Mouse (Mus musculus) kidney, adult 2 months (tissue): ENCODE measurements around the gene Ly6g6c. TPM values are rescaled to one million over a fixed set of nuclear protein-coding genes. Genes with fewer than 3 reads are reported as not detected.

ENCODE experiments used
- DNase-seq: peaks from one replicate; pipeline ENCODE4 v3.0.0; 2021
- H3K27ac ChIP-seq: fragments of 200-500 bp; 2 replicates; pipeline ENCODE4 v1.5.1; 2012; ENCODE audit warnings: low read depth, low read length, control low read depth, inconsistent platforms; ENCODE audit not compliant: insufficient read depth
- H3K27me3 ChIP-seq: fragments of 200-500 bp; replicated peaks from 2 replicates; pipeline ENCODE4 v1.6.1; 2012; ENCODE audit warnings: mild to moderate bottlenecking, moderate library complexity, low read length, inconsistent platforms; ENCODE audit not compliant: control insufficient read depth, insufficient read depth
- H3K36me3 ChIP-seq: fragments of 200-500 bp; 2 replicates; pipeline ENCODE4 v1.6.1; 2012; ENCODE audit warnings: mild to moderate bottlenecking, moderate library complexity, low read length, inconsistent platforms; ENCODE audit not compliant: control insufficient read depth, insufficient read depth
- H3K4me1 ChIP-seq: fragments of 200-500 bp; 2 replicates; pipeline ENCODE4 v1.6.1; 2011; ENCODE audit warnings: low read length; ENCODE audit not compliant: control insufficient read depth, insufficient read depth
- H3K4me3 ChIP-seq: fragments of 200-500 bp; 2 replicates; pipeline ENCODE4 v1.5.1; 2011; ENCODE audit warnings: mild to moderate bottlenecking, low read depth, low read length, control low read depth; ENCODE audit not compliant: insufficient read depth
- CTCF ChIP-seq: fragments of 200-500 bp; conservative IDR thresholded peaks from 2 replicates; pipeline ENCODE4 v1.5.1; 2011; ENCODE audit warnings: low read depth, mild to moderate bottlenecking, control low read depth, low read length, moderate library complexity, mixed read lengths; ENCODE audit not compliant: insufficient read depth, insufficient read length
- POLR2A ChIP-seq: fragments of 200-500 bp; IDR thresholded peaks from one replicate; pipeline ENCODE4 v1.6.1; 2011; ENCODE audit warnings: low read depth, low read length, control low read depth
- WGBS: fragments of 180-500 bp; shearing (Covaris S2); methylation state at CpG from one replicate; pipeline ENCODE4 v1.1.7; 2018; 5-methylcytosine and 5-hydroxymethylcytosine counted together
- polyA plus RNA-seq: library from polyadenylated mRNA; depleted of rRNA; stranded (reverse); fragments of >200 nt; gene quantifications from 2 replicates; pipeline ENCODE4 v1.2.3, GENCODE M21; 2012; rRNA removed

The Ly6g6c gene
- polyA plus RNA-seq, 1 experiment: 0.13 TPM

DNA sequence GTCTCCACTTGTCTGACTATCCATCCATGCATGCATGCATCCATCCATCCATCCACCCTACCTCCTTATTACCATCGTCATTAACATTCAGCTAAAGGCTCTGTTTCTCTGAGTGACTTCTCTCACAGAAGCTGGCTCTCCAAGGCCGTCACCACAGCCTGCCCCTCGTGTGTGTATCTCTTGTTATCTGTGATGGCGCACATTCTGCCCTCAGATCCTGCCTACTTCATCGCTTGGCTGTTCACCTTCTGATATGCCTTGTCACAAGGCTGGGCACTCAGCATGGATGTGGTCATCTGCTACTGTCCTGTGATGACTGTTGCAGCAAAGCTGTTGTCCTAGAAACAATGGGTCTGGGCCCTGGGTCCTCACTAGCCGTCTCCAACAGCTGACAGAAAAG lies 39.6 kb downstream of the Ly6g6c start:
- TF ChIP-seq POLR2A (no peak), CTCF (no peak)
- Histone ChIP-seq H3K4me1 (peaks cover 4% of the 10 kb centered on the region; the same call in 1 of the 2 replicates), H3K27me3 (no peaks in the 10 kb centered on the region), H3K27ac (no peak overlapping the region), H3K36me3 (no peaks in the 10 kb centered on the region), H3K4me3 (no peak overlapping the region)
- DNase-seq: no peak
- 78% methylated on average over 6 of the region's 6 CpGs for WGBS

GRCm38 (mm10) chr17:35105740-35106389 lies 40.7 kb downstream of the Ly6g6c start:
- Histone ChIP-seq H3K4me3 (no peak overlapping the region), H3K4me1 (peaks cover 4% of the 10 kb centered on the region; the same call in 1 of the 2 replicates), H3K27me3 (no peaks in the 10 kb centered on the region), H3K27ac (no peak overlapping the region), H3K36me3 (no peaks in the 10 kb centered on the region)
- DNase-seq: peak; percentile 54
- peak; percentile 64 for TF ChIP-seq CTCF
- no peak for TF ChIP-seq POLR2A
- 24% methylated on average over 13 of the region's 13 CpGs for WGBS

- no peak for DNase-seq
- no peaks in the 10 kb centered on the region for H3K36me3 ChIP-seq
- no peak for TF ChIP-seq POLR2A
- no peak for TF ChIP-seq CTCF
- no peak overlapping the region for H3K27ac ChIP-seq
- H3K4me1 ChIP-seq: peaks cover 4% of the 10 kb centered on the region; the same call in 1 of the 2 replicates
- WGBS: 63% methylated on average over 3 of the region's 3 CpGs
- H3K27me3 ChIP-seq: no peaks in the 10 kb centered on the region
- H3K4me3 ChIP-seq: no peak overlapping the region
Measured at GRCm38 (mm10) chr17:35106522-35106921, 41.3 kb downstream of the Ly6g6c start.

DNA sequence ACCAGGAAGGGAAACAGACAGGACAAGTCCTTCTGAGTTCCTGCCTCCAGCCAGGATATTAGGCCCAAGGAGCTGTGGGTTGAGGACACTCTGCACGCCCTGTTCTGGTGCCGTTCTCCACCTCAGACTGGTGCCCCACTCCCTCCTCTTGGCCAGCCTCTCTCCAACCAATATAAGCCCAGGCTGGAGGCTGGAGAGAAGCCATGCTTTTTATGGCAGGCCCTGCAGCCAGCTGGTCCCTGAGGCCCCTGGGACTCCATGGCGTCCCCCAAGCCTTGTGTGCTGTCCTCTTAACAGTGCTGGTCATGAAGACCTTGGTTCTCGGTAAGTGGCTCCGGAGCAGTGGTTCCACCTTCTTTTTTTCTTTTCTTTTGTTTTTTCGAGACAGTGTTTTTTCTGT lies 42.9 kb downstream of the Ly6g6c start, which contains the start of gene Ly6g5c:
Gene Ly6g5c, plus strand, starts transcription at position 183 of the 400 bp plus-strand sequence.
- H3K27me3 ChIP-seq: no peaks in the 10 kb centered on the region
- H3K36me3 ChIP-seq: no peaks in the 10 kb centered on the region
- no peak within 1 kb of the TSS for H3K27ac ChIP-seq
- WGBS: 83% methylated on average over 6 of the region's 6 CpGs
- no peak within 1 kb of the TSS for H3K4me3 ChIP-seq
- peaks cover 4% of the 10 kb centered on the region; the same call in 1 of the 2 replicates for H3K4me1 ChIP-seq
- no peak for DNase-seq
- TF ChIP-seq POLR2A: no peak
- no peak for TF ChIP-seq CTCF

- H3K27ac ChIP-seq: no peak overlapping the region
- H3K36me3 ChIP-seq: no peaks in the 10 kb centered on the region
- H3K4me3 ChIP-seq: no peak overlapping the region
- no peak for DNase-seq
- no peak for TF ChIP-seq POLR2A
- TF ChIP-seq CTCF: no peak
- no peaks in the 10 kb centered on the region for H3K27me3 ChIP-seq
- H3K4me1 ChIP-seq: no peaks in the 10 kb centered on the region
- 72% methylated on average over 9 of the region's 9 CpGs for WGBS
Measured at GRCm38 (mm10) chr17:35111774-35112173, 46.6 kb downstream of the Ly6g6c start.

DNA sequence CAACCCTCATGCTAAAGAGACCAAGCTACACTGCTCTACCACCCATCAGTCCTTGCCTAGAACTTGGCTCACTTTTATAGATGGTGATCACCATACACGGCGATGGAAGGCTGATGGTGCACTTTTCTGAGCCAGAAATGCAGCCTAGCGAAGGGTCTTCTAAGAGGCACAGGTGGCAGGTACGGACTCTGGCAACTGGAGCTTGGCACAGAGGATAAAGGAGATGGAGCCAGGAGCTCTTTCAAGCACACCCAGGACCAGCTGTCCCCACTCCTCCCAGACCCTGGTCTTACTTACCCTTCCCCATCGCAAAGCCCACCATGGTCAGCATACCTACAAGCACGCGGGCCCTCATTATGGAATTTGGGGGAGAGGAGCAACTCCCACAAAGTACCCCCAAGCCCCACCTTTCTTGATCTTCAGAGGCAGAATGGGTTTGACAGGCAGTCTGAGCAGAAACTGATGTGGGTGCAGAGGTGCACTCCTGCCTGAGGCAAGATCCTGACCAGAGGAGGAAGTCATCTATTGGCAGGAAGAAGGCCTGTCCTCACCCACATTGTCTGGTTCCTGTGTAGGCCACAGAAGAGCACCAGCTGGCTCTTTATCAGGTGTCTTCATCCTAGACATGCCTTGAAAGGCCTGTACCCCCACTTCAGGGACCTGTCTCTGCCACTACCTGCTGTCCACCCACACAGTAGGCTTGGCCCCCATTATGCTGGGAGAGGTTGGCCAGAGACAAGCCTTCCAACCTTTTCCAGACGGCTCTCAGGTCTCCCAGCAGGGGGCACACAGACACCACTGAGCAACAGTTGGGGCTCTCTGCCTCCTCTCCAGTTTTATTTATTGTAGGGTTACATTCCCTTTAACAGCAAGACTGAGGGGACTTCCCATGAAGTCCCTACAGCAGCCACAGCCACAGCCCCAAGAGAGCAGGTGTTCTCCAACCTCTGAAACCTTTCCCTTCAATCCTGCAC lies 50.1 kb downstream of the Ly6g6c start, which contains the start of gene Ly6g5b:
Gene Ly6g5b, minus strand, starts transcription at position 383 of the 974 bp plus-strand sequence.
- 82% methylated on average over 8 of the region's 8 CpGs for WGBS
- no peaks in the 10 kb centered on the region for H3K27me3 ChIP-seq
- H3K36me3 ChIP-seq: peaks cover 3% of the 10 kb centered on the region; the same call in 1 of the 2 replicates
- no peak within 1 kb of the TSS for H3K27ac ChIP-seq
- H3K4me3 ChIP-seq: no peak within 1 kb of the TSS
- TF ChIP-seq POLR2A (no peak), CTCF (peak; percentile 51)
- peak; percentile 45 for DNase-seq
- peaks cover 3% of the 10 kb centered on the region; the same call in 1 of the 2 replicates for H3K4me1 ChIP-seq

Other genes starting within 250 kb of the Ly6g6c start
- gene Stk19, start 228.4 kb upstream of the Ly6g6c start, polyA plus RNA-seq: 35.7 and 36.7 TPM in 2 replicates
- 52.6 and 59.2 TPM in 2 replicates for gene Dxo, start 228.4 kb upstream of the Ly6g6c start, polyA plus RNA-seq
- gene Skiv2l, start 215.2 kb upstream of the Ly6g6c start, polyA plus RNA-seq: 58.2 and 69.5 TPM in 2 replicates
- 24.2 and 26.2 TPM in 2 replicates for gene Nelfe, start 215.0 kb upstream of the Ly6g6c start, polyA plus RNA-seq
- 191 and 199 TPM in 2 replicates for gene Cfb, start 202.9 kb upstream of the Ly6g6c start, polyA plus RNA-seq
- 9.4 and 10.8 TPM in 2 replicates for gene Zbtb12, start 185.9 kb upstream of the Ly6g6c start, polyA plus RNA-seq
- gene Gm20547, start 183.3 kb upstream of the Ly6g6c start, polyA plus RNA-seq: 0.05 TPM in 1 of 2 replicates, not detected in the other
- gene C2, start 167.1 kb upstream of the Ly6g6c start, polyA plus RNA-seq: 62.9 and 73.4 TPM in 2 replicates
- 134 and 169 TPM in 2 replicates for gene Ehmt2, start 166.9 kb upstream of the Ly6g6c start, polyA plus RNA-seq
- 73.5 and 88.1 TPM in 2 replicates for gene Slc44a4, start 150.9 kb upstream of the Ly6g6c start, polyA plus RNA-seq
- 448 and 498 TPM in 2 replicates for gene Neu1, start 134.1 kb upstream of the Ly6g6c start, polyA plus RNA-seq
- gene Hspa1b, start 106.2 kb upstream of the Ly6g6c start, polyA plus RNA-seq: 38.8 and 56.5 TPM in 2 replicates
- not detected in 2 replicates for gene Gm20481, start 95.5 kb upstream of the Ly6g6c start, polyA plus RNA-seq
- 23.4 and 31.5 TPM in 2 replicates for gene Hspa1a, start 93.2 kb upstream of the Ly6g6c start, polyA plus RNA-seq
- gene Hspa1l, start 92.7 kb upstream of the Ly6g6c start, polyA plus RNA-seq: 0.33 and 0.58 TPM in 2 replicates
- gene Lsm2, start 83.5 kb upstream of the Ly6g6c start, polyA plus RNA-seq: 70.2 and 88.2 TPM in 2 replicates
- gene Vars, start 64.4 kb upstream of the Ly6g6c start, polyA plus RNA-seq: 52.5 and 64.5 TPM in 2 replicates
- gene Vwa7, start 48.8 kb upstream of the Ly6g6c start, polyA plus RNA-seq: 0.80 and 0.89 TPM in 2 replicates
- gene Sapcd1, start 37.4 kb upstream of the Ly6g6c start, polyA plus RNA-seq: 0.69 and 0.77 TPM in 2 replicates
- 1.6 and 2.4 TPM in 2 replicates for gene Msh5, start 18.6 kb upstream of the Ly6g6c start, polyA plus RNA-seq
- gene Clic1, start 15.4 kb upstream of the Ly6g6c start, polyA plus RNA-seq: 105 and 117 TPM in 2 replicates
- gene Ddah2, start 6.4 kb upstream of the Ly6g6c start, polyA plus RNA-seq: 37.7 and 41.0 TPM in 2 replicates
- gene Mpig6b, start 796 bp downstream of the Ly6g6c start, polyA plus RNA-seq: 0.46 and 0.66 TPM in 2 replicates
- 2.1 and 2.5 TPM in 2 replicates for gene Ly6g6e, start 11.5 kb downstream of the Ly6g6c start, polyA plus RNA-seq
- 8.1 and 8.9 TPM in 2 replicates for gene Ly6g6d, start 12.7 kb downstream of the Ly6g6c start, polyA plus RNA-seq
- gene Ly6g6f, start 20.2 kb downstream of the Ly6g6c start, polyA plus RNA-seq: not detected in 2 replicates
- 156 and 217 TPM in 2 replicates for gene Abhd16a, start 23.9 kb downstream of the Ly6g6c start, polyA plus RNA-seq
- not detected in 2 replicates for gene Ly6g5c, start 42.9 kb downstream of the Ly6g6c start, polyA plus RNA-seq
- gene Ly6g5b, start 50.0 kb downstream of the Ly6g6c start, polyA plus RNA-seq: 0.81 and 1.0 TPM in 2 replicates
- 15.1 and 15.5 TPM in 2 replicates for gene Gpank1, start 56.1 kb downstream of the Ly6g6c start, polyA plus RNA-seq
- gene Csnk2b, start 56.7 kb downstream of the Ly6g6c start, polyA plus RNA-seq: 434 and 474 TPM in 2 replicates
- 10.7 and 12.9 TPM in 2 replicates for gene D17H6S53E, start 61.0 kb downstream of the Ly6g6c start, polyA plus RNA-seq
- 138 and 157 TPM in 2 replicates for gene Apom, start 66.7 kb downstream of the Ly6g6c start, polyA plus RNA-seq
- 145 and 160 TPM in 2 replicates for gene Bag6, start 69.8 kb downstream of the Ly6g6c start, polyA plus RNA-seq
- gene Prrc2a, start 99.5 kb downstream of the Ly6g6c start, polyA plus RNA-seq: 237 and 272 TPM in 2 replicates
- gene Aif1, start 110.7 kb downstream of the Ly6g6c start, polyA plus RNA-seq: 0.65 and 2.6 TPM in 2 replicates
- gene Lst1, start 123.1 kb downstream of the Ly6g6c start, polyA plus RNA-seq: 9.4 and 17.7 TPM in 2 replicates
- gene Ltb, start 129.1 kb downstream of the Ly6g6c start, polyA plus RNA-seq: 2.5 and 20.9 TPM in 2 replicates
- 0.64 and 0.94 TPM in 2 replicates for gene Tnf, start 136.6 kb downstream of the Ly6g6c start, polyA plus RNA-seq
- 0.08 and 1.1 TPM in 2 replicates for gene Lta, start 140.0 kb downstream of the Ly6g6c start, polyA plus RNA-seq
- gene Gm16181, start 155.4 kb downstream of the Ly6g6c start, polyA plus RNA-seq: not detected in 2 replicates
- gene Atp6v1g2, start 168.3 kb downstream of the Ly6g6c start, polyA plus RNA-seq: 6.6 and 6.7 TPM in 2 replicates
- 11.5 and 11.7 TPM in 2 replicates for gene Nfkbil1, start 170.4 kb downstream of the Ly6g6c start, polyA plus RNA-seq
- 203 and 206 TPM in 2 replicates for gene Ddx39b, start 176.4 kb downstream of the Ly6g6c start, polyA plus RNA-seq
- 340 and 351 TPM in 2 replicates for gene H2-D1, start 197.3 kb downstream of the Ly6g6c start, polyA plus RNA-seq